Comparison of ENCODE assay signal across 7 mouse cellular contexts in the genomic region with DNA sequence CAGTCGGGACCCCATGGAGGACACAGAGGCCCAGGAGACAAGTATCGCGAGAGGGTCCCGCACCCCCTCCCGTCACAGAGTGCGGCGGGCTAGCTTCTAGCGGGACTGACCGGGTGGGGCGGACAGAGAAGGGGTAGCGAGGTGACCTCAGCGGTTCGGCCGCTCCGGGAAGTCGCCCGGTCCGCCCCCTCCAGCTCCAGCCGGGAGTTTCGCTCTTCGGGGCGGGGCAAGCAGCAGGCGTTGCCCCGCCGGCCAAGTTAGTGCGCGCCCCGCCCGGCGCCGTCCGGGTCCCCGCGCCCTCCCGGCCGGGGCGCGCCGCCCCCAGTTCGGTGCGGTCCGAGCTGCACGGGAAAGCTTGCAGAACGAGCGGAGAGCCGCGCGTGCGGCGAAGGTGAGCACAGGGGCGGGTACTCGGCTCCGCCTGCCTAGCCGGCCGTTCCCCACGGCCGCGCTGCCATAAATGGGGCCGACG. TPM values are rescaled to one million over a fixed set of nuclear protein-coding genes. Genes with fewer than 3 reads are reported as not detected.
A peak's percentile ranks its signal among the peaks of the same experiment; 100 is the strongest.
DNase-seq lines count a peak whose midpoint lies in the region; ATAC-seq and TF ChIP-seq lines count a peak whose summit lies in the region.

Gene Zbtb42, plus strand, starts transcription at position 274 of the 472 bp plus-strand sequence.

- H3K4me3 ChIP-seq in embryonic facial prominence, embryonic 10.5 days, result peak within 1 kb of the TSS; percentile 74
- H3K4me3 ChIP-seq in heart, embryonic 12.5 days, result peak within 1 kb of the TSS; percentile 80
- H3K4me3 ChIP-seq in kidney, embryonic 15.5 days (replicated peaks), result peak within 1 kb of the TSS; percentile 71
- H3K4me3 ChIP-seq in small intestine, adult 2 months (ENCODE audit: low read depth, low read length), result peak within 1 kb of the TSS; percentile 88

- no peaks in the 10 kb centered on the region for H3K9me3 ChIP-seq in embryonic facial prominence, embryonic 10.5 days
- H3K9me3 ChIP-seq in heart, embryonic 12.5 days (replicated peaks), result no peaks in the 10 kb centered on the region
- H3K9me3 ChIP-seq in kidney, embryonic 15.5 days (replicated peaks), result no peaks in the 10 kb centered on the region

- H3K27ac ChIP-seq in embryonic facial prominence, embryonic 10.5 days (replicated peaks), result peak within 1 kb of the TSS; percentile 80
- peak within 1 kb of the TSS; percentile 73 for H3K27ac ChIP-seq in heart, embryonic 12.5 days (ENCODE audit: poor library complexity, severe bottlenecking)
- H3K27ac ChIP-seq in kidney, embryonic 15.5 days, result peak within 1 kb of the TSS; percentile 66
- H3K27ac ChIP-seq in small intestine, adult 2 months (ENCODE audit: insufficient read depth, low read depth, low read length), result peak within 1 kb of the TSS; percentile 58

- no peak for TF ChIP-seq POLR2A in small intestine, adult 2 months (IDR thresholded peaks at IDR 0.05; ENCODE audit: low read depth, low read length)

- peak; percentile 28; the same call in 1 of the 2 replicates for ATAC-seq in heart, embryonic 12.5 days (ENCODE audit: insufficient number of reproducible peaks, low FRiP score)
- peak; percentile 33 for ATAC-seq in kidney, embryonic 15.5 days (replicated peaks; ENCODE audit: low FRiP score)

- WGBS in embryonic facial prominence, embryonic 10.5 days, result under 1% methylated on average over 60 of the region's 60 CpGs
- under 1% methylated on average over 58 of the region's 60 CpGs for WGBS in heart, embryonic 12.5 days
- WGBS in kidney, embryonic 15.5 days, result under 1% methylated on average over 60 of the region's 60 CpGs
- WGBS in small intestine, adult 2 months, result under 1% methylated on average over 60 of the region's 60 CpGs

- TF ChIP-seq CTCF in small intestine, adult 2 months (IDR thresholded peaks at IDR 0.05; ENCODE audit: extremely low read depth, insufficient read length, insufficient replicate concordance, low read depth, low read length), result no peak

- 0 out of 2 replicates have a peak, but pooled peaks cover 4% of the 10 kb centered on the region for H3K36me3 ChIP-seq in embryonic facial prominence, embryonic 10.5 days (replicated peaks)
- peaks cover 9% of the 10 kb centered on the region; the same call in 1 of the 2 replicates for H3K36me3 ChIP-seq in heart, embryonic 12.5 days
- no peaks in the 10 kb centered on the region for H3K36me3 ChIP-seq in kidney, embryonic 15.5 days
- H3K36me3 ChIP-seq in small intestine, adult 2 months (ENCODE audit: control insufficient read depth, insufficient read depth, low read length), result peaks cover 9% of the 10 kb centered on the region

- H3K4me2 ChIP-seq in heart, embryonic 12.5 days, result peak within 1 kb of the TSS; percentile 95
- H3K4me2 ChIP-seq in kidney, embryonic 15.5 days, result peak within 1 kb of the TSS; percentile 96

- peaks cover 75% of the 10 kb centered on the region for H3K27me3 ChIP-seq in embryonic facial prominence, embryonic 10.5 days (replicated peaks; ENCODE audit: low read depth, poor library complexity, severe bottlenecking)
- H3K27me3 ChIP-seq in heart, embryonic 12.5 days (replicated peaks), result peaks cover 41% of the 10 kb centered on the region
- H3K27me3 ChIP-seq in kidney, embryonic 15.5 days, result peaks cover 31% of the 10 kb centered on the region
- no peaks in the 10 kb centered on the region for H3K27me3 ChIP-seq in small intestine, adult 2 months (ENCODE audit: control insufficient read depth, insufficient read depth, low read length)

- peaks cover 40% of the 10 kb centered on the region for H3K4me1 ChIP-seq in embryonic facial prominence, embryonic 10.5 days
- peaks cover 34% of the 10 kb centered on the region for H3K4me1 ChIP-seq in heart, embryonic 12.5 days (replicated peaks)
- peaks cover 47% of the 10 kb centered on the region for H3K4me1 ChIP-seq in kidney, embryonic 15.5 days
- H3K4me1 ChIP-seq in small intestine, adult 2 months (ENCODE audit: control insufficient read depth, insufficient read depth, insufficient read length, low read length), result peaks cover 23% of the 10 kb centered on the region

- H3K9ac ChIP-seq in heart, embryonic 12.5 days, result peak within 1 kb of the TSS; percentile 76
- H3K9ac ChIP-seq in kidney, embryonic 15.5 days, result peak within 1 kb of the TSS; percentile 62

- peak; percentile 64 for DNase-seq in ZHBTc4 (ENCODE audit: low read depth, low spot score)
- peak; percentile 84 for DNase-seq in embryonic facial prominence, embryonic 10.5 days (ENCODE audit: low spot score)
- DNase-seq in lung, postnatal 14 days, result peak; percentile 75
- no peak for DNase-seq in layer of hippocampus, adult 18-20 months (ENCODE audit: low spot score in 2 of 2)

RNA-seq across cellular contexts. Expression of gene Zbtb42, which starts in this region (rescaled TPM):
- 4.3 and 4.5 TPM in 2 replicates for polyA plus RNA-seq in embryonic facial prominence, embryonic 10.5 days (2016; fragmentation: Nextera tagmentation; extraction: Ambion mirVana)
- polyA plus RNA-seq in heart, embryonic 12.5 days (2016; fragmentation: Nextera tagmentation; extraction: Ambion mirVana), result 4.7 and 6.4 TPM in 2 replicates
- polyA plus RNA-seq in kidney, embryonic 15.5 days (2015; fragmentation: Nextera tagmentation; extraction: Ambion mirVana), result 4.0 and 4.6 TPM in 2 replicates
- 27.7 and 32.8 TPM in 2 replicates for polyA plus RNA-seq in small intestine, adult 2 months (2012; rRNA removed)
- total RNA-seq in layer of hippocampus, adult 18-20 months (2021), result under 1 TPM; 0.61 to 0.97 TPM

Comparison
In these comparisons a context has a peak if more than half of its experiments do, and no peak if none do; other contexts are left out.
1. DNase-seq: peak in ZHBTc4 (single experiment), embryonic facial prominence, embryonic 10.5 days (single experiment) and lung, postnatal 14 days (single experiment); none in layer of hippocampus, adult 18-20 months (0 of 2).
2. Peak in every context shown above with its lines, with median percentiles within 50 percentile points of each other: H3K27ac ChIP-seq and H3K4me3 ChIP-seq.